Mouse (Mus musculus) small intestine, adult 2 months (tissue): ENCODE measurements around the gene Kansl3.

Experiments used
- CTCF ChIP-seq: fragments of 200-500 bp; IDR thresholded peaks from 2 replicates; pipeline ENCODE4 v1.5.1; 2012; ENCODE audit warnings: low read depth, mild to moderate bottlenecking, control low read depth, inconsistent platforms, low read length, moderate library complexity, mixed read lengths; ENCODE audit not compliant: insufficient replicate concordance, insufficient read length; ENCODE audit errors: extremely low read depth
- POLR2A ChIP-seq: fragments of 200-500 bp; IDR thresholded peaks from 2 replicates; pipeline ENCODE4 v1.6.1; 2012; ENCODE audit warnings: low read depth, mild to moderate bottlenecking, control low read depth, inconsistent platforms, low read length, moderate library complexity

GRCm38 (mm10) chr1:36342547-36342946 lies 26.4 kb downstream of the Kansl3 start:
- TF ChIP-seq CTCF (no peak), POLR2A (no peak)
